Mouse (Mus musculus): ENCODE results near the gene Plekhg3.

GRCm38 (mm10) chr12:76566284-76566683, 35.6 kb downstream of the Plekhg3 start:
- no peak for TF ChIP-seq HCFC1 (IDR thresholded peaks at IDR 0.05; ENCODE audit: borderline replicate concordance, insufficient read depth, low read length)
- no peak for TF ChIP-seq MAFK (IDR thresholded peaks at IDR 0.05; ENCODE audit: insufficient read depth, low read depth, low read length)
- no peak for TF ChIP-seq ZNF384 (IDR thresholded peaks at IDR 0.05; ENCODE audit: low read depth, low read length)
